Mouse (Mus musculus): ENCODE data around the gene Paqr9.

Gene Paqr9

GRCm38 (mm10) chr9:95577502-95577901 is 18.0 kb downstream of the Paqr9 start:
- no peak for DNase-seq (ENCODE audit: low read depth, low spot score)

GRCm38 (mm10) chr9:95578366-95578895 is 19.0 kb downstream of the Paqr9 start:
- DNase-seq (ENCODE audit: low read depth, low spot score) = no peak

- no peak for DNase-seq (ENCODE audit: low read depth, low spot score)
Observed at GRCm38 (mm10) chr9:95581021-95581757, 21.7 kb downstream of the Paqr9 start.

- DNase-seq (ENCODE audit: low read depth, low spot score) = no peak
Observed at GRCm38 (mm10) chr9:95581758-95582515, 22.5 kb downstream of the Paqr9 start.

- no peak for DNase-seq (ENCODE audit: low read depth, low spot score)
Observed at GRCm38 (mm10) chr9:95582555-95582954, 23.1 kb downstream of the Paqr9 start.

- DNase-seq (ENCODE audit: low read depth, low spot score) = no peak
Observed at GRCm38 (mm10) chr9:95586046-95586445, 26.6 kb downstream of the Paqr9 start.

GRCm38 (mm10) chr9:95588070-95588469 is 28.6 kb downstream of the Paqr9 start:
- no peak for DNase-seq (ENCODE audit: low read depth, low spot score)

GRCm38 (mm10) chr9:95594291-95594690 is 34.8 kb downstream of the Paqr9 start:
- DNase-seq (ENCODE audit: low read depth, low spot score) = no peak

- DNase-seq (ENCODE audit: low read depth, low spot score) = no peak
Observed at GRCm38 (mm10) chr9:95597466-95598178, 38.2 kb downstream of the Paqr9 start.

- DNase-seq (ENCODE audit: low read depth, low spot score) = no peak
Observed at GRCm38 (mm10) chr9:95598179-95598721, 38.8 kb downstream of the Paqr9 start.

GRCm38 (mm10) chr9:95599399-95599798 is 39.9 kb downstream of the Paqr9 start:
- no peak for DNase-seq (ENCODE audit: low read depth, low spot score)

GRCm38 (mm10) chr9:95602849-95603248 is 43.4 kb downstream of the Paqr9 start:
- DNase-seq (ENCODE audit: low read depth, low spot score) = no peak

GRCm38 (mm10) chr9:95603316-95603715 is 43.9 kb downstream of the Paqr9 start:
- DNase-seq (ENCODE audit: low read depth, low spot score) = no peak

- DNase-seq (ENCODE audit: low read depth, low spot score) = no peak
Observed at GRCm38 (mm10) chr9:95607196-95607595, 47.7 kb downstream of the Paqr9 start.

- DNase-seq (ENCODE audit: low read depth, low spot score) = no peak
Observed at GRCm38 (mm10) chr9:95612246-95612768, 52.9 kb downstream of the Paqr9 start.

- DNase-seq (ENCODE audit: low read depth, low spot score) = no peak
Observed at GRCm38 (mm10) chr9:95613426-95614127, 54.1 kb downstream of the Paqr9 start.

GRCm38 (mm10) chr9:95614861-95615615 is 55.6 kb downstream of the Paqr9 start:
- DNase-seq (ENCODE audit: low read depth, low spot score) = no peak

- no peak for DNase-seq (ENCODE audit: low read depth, low spot score)
Observed at GRCm38 (mm10) chr9:95615961-95616360, 56.5 kb downstream of the Paqr9 start.
